Mouse (Mus musculus) retina, postnatal 1 day (tissue): ENCODE data around the gene Zfp697.
"Not testable (repeated sequence)": the region's sequence is repeated elsewhere in the genome, so short reads cannot be mapped to it uniquely, and the experiment has no call there.

Experiments used
- DNase-seq: peaks from one replicate; pipeline ENCODE4 v3.0.0-alpha.2; 2012

Zfp697 gene

GRCm38 (mm10) chr3:98720740-98721139 is 338.5 kb downstream of the Zfp697 start:
- DNase-seq: no peak

GRCm38 (mm10) chr3:98724376-98724775 is 342.1 kb downstream of the Zfp697 start, which contains the start of gene Hsd3b2:
Gene Hsd3b2 (minus strand): TSS chr3:98724543.
- DNase-seq: no peak

GRCm38 (mm10) chr3:98726281-98726680 is 344.0 kb downstream of the Zfp697 start:
- no peak for DNase-seq

GRCm38 (mm10) chr3:98733724-98734123 is 351.5 kb downstream of the Zfp697 start:
- no peak for DNase-seq

- DNase-seq: no peak
Measured at GRCm38 (mm10) chr3:98734340-98734739, 352.1 kb downstream of the Zfp697 start.

GRCm38 (mm10) chr3:98741043-98741442 is 358.8 kb downstream of the Zfp697 start:
- DNase-seq: not testable (repeated sequence)

- DNase-seq: no peak
Measured at GRCm38 (mm10) chr3:98752171-98752570, 369.9 kb downstream of the Zfp697 start.

- DNase-seq: no peak
Measured at GRCm38 (mm10) chr3:98756836-98757235, 374.6 kb downstream of the Zfp697 start.

- no peak for DNase-seq
Measured at GRCm38 (mm10) chr3:98764155-98764554, 381.9 kb downstream of the Zfp697 start.

- DNase-seq: no peak
Measured at GRCm38 (mm10) chr3:98780921-98781320, 398.7 kb downstream of the Zfp697 start.

- DNase-seq: no peak
Measured at GRCm38 (mm10) chr3:98782181-98782868, 400.1 kb downstream of the Zfp697 start.

GRCm38 (mm10) chr3:98786551-98786950 is 404.3 kb downstream of the Zfp697 start:
- no peak for DNase-seq
